Mouse (Mus musculus): Measurements from ENCODE around the gene Brpf3. TPM values are rescaled to one million over a fixed set of nuclear protein-coding genes. Genes with fewer than 3 reads are reported as not detected.

The Brpf3 gene
- total RNA-seq (2023): 42.4 TPM

GRCm38 (mm10) chr17:28800671-28801412 lies at the start of gene Brpf3:
Gene Brpf3 (plus strand): TSS chr17:28801090.

GRCm38 (mm10) chr17:28769121-28769874 lies 31.6 kb upstream of the Brpf3 start, which contains the start of gene Mapk13:
Gene Mapk13 (plus strand): TSS chr17:28769297.

GRCm38 (mm10) chr17:28858205-28858604 lies 57.3 kb downstream of the Brpf3 start, which contains the start of gene Pnpla1:
Gene Pnpla1 (plus strand): TSS chr17:28858411.

Other genes starting within 250 kb of the Brpf3 start
- 8.8 TPM for gene Clps, start 240.3 kb upstream of the Brpf3 start, total RNA-seq (2023)
- not detected for gene Lhfpl5, start 225.4 kb upstream of the Brpf3 start, total RNA-seq (2023)
- 353 TPM for gene Srpk1, start 178.4 kb upstream of the Brpf3 start, total RNA-seq (2023)
- 1.6 TPM for gene Slc26a8, start 110.9 kb upstream of the Brpf3 start, total RNA-seq (2023)
- 97.6 TPM for gene Mapk14, start 109.8 kb upstream of the Brpf3 start, total RNA-seq (2023)
- gene AC170998.1, start 75.0 kb upstream of the Brpf3 start, total RNA-seq (2023): 7.7 TPM
- gene Mapk13, start 31.8 kb upstream of the Brpf3 start, total RNA-seq (2023): 0.83 TPM
- not detected for gene Pnpla1, start 57.3 kb downstream of the Brpf3 start, total RNA-seq (2023)
- 0.64 TPM for gene 4930539E08Rik, start 114.2 kb downstream of the Brpf3 start, total RNA-seq (2023)
- gene Pxt1, start 142.8 kb downstream of the Brpf3 start, total RNA-seq (2023): not detected
- gene Kctd20, start 150.9 kb downstream of the Brpf3 start, total RNA-seq (2023): 47.9 TPM
- 508 TPM for gene Stk38, start 206.9 kb downstream of the Brpf3 start, total RNA-seq (2023)
- 473 TPM for gene Srsf3, start 231.5 kb downstream of the Brpf3 start, total RNA-seq (2023)